Mouse (Mus musculus) lung, embryonic 16.5 days (tissue): ENCODE data around the gene Lsamp. TPM values are rescaled to one million over a fixed set of nuclear protein-coding genes. Genes with fewer than 3 reads are reported as not detected.

Experiments
- ATAC-seq: fragments of 200-750 bp; cut with Nextera tagmentation; 2 replicates; pipeline ENCODE4 v1.8.0; 2017; ENCODE audit warnings: low read depth, mild to moderate bottlenecking, moderate library complexity
- H3K27ac ChIP-seq: fragments of 300-500 bp; sonication (generic); 2 replicates; pipeline ENCODE4 v1.5.1; 2014; ENCODE audit warnings: mild to moderate bottlenecking, control low read depth, low read length
- H3K27me3 ChIP-seq: fragments of 300-500 bp; sonication (generic); 2 replicates; pipeline ENCODE4 v1.6.1; 2014; ENCODE audit warnings: low read depth, low read length, mixed read lengths; ENCODE audit not compliant: control insufficient read depth, insufficient read depth
- H3K36me3 ChIP-seq: fragments of 300-500 bp; sonication (generic); 2 replicates; pipeline ENCODE4 v1.6.1; 2014; ENCODE audit warnings: low read length; ENCODE audit not compliant: control insufficient read depth, insufficient read depth
- H3K4me1 ChIP-seq: fragments of 300-500 bp; sonication (generic); replicated peaks from 2 replicates; pipeline ENCODE4 v1.6.1; 2014; ENCODE audit warnings: low read length, mixed read lengths; ENCODE audit not compliant: control insufficient read depth, insufficient read depth
- H3K4me2 ChIP-seq: fragments of 300-500 bp; sonication (generic); 2 replicates; pipeline ENCODE4 v1.6.1; 2014; ENCODE audit warnings: low read depth, low read length, control low read depth
- H3K4me3 ChIP-seq: fragments of 300-500 bp; sonication (generic); 2 replicates; pipeline ENCODE4 v1.5.1; 2014; ENCODE audit warnings: mild to moderate bottlenecking, low read length, control low read depth
- H3K9ac ChIP-seq: fragments of 300-500 bp; sonication (generic); 2 replicates; pipeline ENCODE4 v1.6.1; 2014; ENCODE audit warnings: low read length, control low read depth
- H3K9me3 ChIP-seq: fragments of 300-500 bp; sonication (generic); 2 replicates; pipeline ENCODE4 v1.6.1; 2016; ENCODE audit warnings: low read length; ENCODE audit not compliant: control insufficient read depth
- WGBS: fragments of 180-500 bp; shearing (Covaris S2); extraction: QIAGEN DNeasy Blood & Tissue Kit; methylation state at CpG from one replicate; pipeline ENCODE4 v1.1.7; 2014; 5-methylcytosine and 5-hydroxymethylcytosine counted together
- polyA plus RNA-seq: library from polyadenylated mRNA; unstranded; fragments of >200 nt; fragmentation: Nextera tagmentation; extraction: Ambion mirVana; gene quantifications from 2 replicates; pipeline ENCODE4 v1.2.1, GENCODE M21; 2015

The Lsamp gene
- polyA plus RNA-seq, 1 experiment from 2014 or later, result 1.2 TPM

DNA sequence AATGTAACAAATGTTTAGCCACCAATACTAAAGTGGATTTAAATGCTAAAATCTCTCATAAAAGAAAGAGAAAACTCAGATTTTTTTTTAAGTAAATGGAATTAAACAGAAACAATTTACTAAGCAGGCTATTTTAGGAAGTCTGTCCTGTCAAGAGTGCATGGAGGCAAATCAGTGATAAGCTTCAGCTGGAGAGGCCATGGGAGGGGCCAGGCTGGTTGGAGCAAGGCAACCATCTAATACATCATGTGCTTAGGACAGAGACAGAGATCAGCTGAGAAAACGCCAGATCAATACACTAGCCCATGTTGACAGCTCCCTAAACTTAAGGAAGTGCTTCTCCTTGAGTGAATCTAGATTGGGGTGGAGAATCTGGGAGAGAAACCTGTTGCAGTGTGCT is 1793.4 kb downstream of the Lsamp start:
- ATAC-seq, result no peak
- Histone ChIP-seq H3K36me3 (no peaks in the 10 kb centered on the region), H3K9ac (no peak overlapping the region), H3K27ac (no peak overlapping the region), H3K4me2 (no peak overlapping the region), H3K4me3 (no peak overlapping the region), H3K9me3 (no peaks in the 10 kb centered on the region; the same call in 1 of the 2 replicates), H3K4me1 (no peaks in the 10 kb centered on the region), H3K27me3 (no peaks in the 10 kb centered on the region)
- WGBS, result 20% methylated on average over 1 of the region's 1 CpGs

- no peaks in the 10 kb centered on the region for H3K9me3 ChIP-seq
- no peak for ATAC-seq
- no peaks in the 10 kb centered on the region for H3K36me3 ChIP-seq
- H3K27ac ChIP-seq, result no peak overlapping the region
- H3K27me3 ChIP-seq, result no peaks in the 10 kb centered on the region
- WGBS, result 89% methylated on average over 2 of the region's 2 CpGs
- H3K4me1 ChIP-seq, result no peaks in the 10 kb centered on the region
- H3K4me3 ChIP-seq, result no peak overlapping the region
- H3K9ac ChIP-seq, result no peak overlapping the region
- no peak overlapping the region for H3K4me2 ChIP-seq
These were observed 1801.4 kb downstream of the Lsamp start for GRCm38 (mm10) chr16:41785600-41785999.

DNA sequence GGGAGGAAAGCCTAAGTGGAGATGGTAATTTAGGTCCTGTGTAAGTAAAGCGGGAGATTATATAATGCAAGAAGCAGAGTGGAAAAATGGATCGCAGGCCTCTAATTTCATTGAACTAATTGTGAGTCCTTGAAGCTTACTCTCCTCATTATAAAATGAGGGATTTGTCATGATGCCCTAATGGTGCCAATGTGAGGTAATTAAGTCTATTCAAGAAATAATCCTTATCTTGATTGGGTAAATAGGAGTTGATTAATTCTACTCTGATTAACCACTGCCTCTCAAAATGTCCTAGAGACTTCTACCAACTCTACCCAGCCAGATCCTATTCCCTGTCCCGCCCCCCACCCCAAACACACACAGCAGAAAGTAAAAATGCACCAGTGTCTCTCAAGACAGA is 1802.5 kb downstream of the Lsamp start:
- Histone ChIP-seq H3K4me2 (no peak overlapping the region), H3K27me3 (no peaks in the 10 kb centered on the region), H3K4me1 (no peaks in the 10 kb centered on the region), H3K27ac (no peak overlapping the region), H3K9ac (no peak overlapping the region), H3K9me3 (no peaks in the 10 kb centered on the region), H3K4me3 (no peak overlapping the region), H3K36me3 (no peaks in the 10 kb centered on the region)
- WGBS, result 89% methylated on average over 3 of the region's 3 CpGs
- no peak for ATAC-seq

GRCm38 (mm10) chr16:41787146-41787545 is 1803.0 kb downstream of the Lsamp start:
- H3K4me3 ChIP-seq, result no peak overlapping the region
- no peaks in the 10 kb centered on the region for H3K4me1 ChIP-seq
- H3K9me3 ChIP-seq, result no peaks in the 10 kb centered on the region
- no peaks in the 10 kb centered on the region for H3K36me3 ChIP-seq
- H3K27me3 ChIP-seq, result no peaks in the 10 kb centered on the region
- no peak overlapping the region for H3K27ac ChIP-seq
- no peak for ATAC-seq
- H3K4me2 ChIP-seq, result no peak overlapping the region
- 31% methylated on average over 1 of the region's 1 CpGs for WGBS
- no peak overlapping the region for H3K9ac ChIP-seq

- H3K4me2 ChIP-seq, result no peak overlapping the region
- H3K9ac ChIP-seq, result no peak overlapping the region
- no peaks in the 10 kb centered on the region for H3K9me3 ChIP-seq
- no peaks in the 10 kb centered on the region for H3K36me3 ChIP-seq
- 78% methylated on average over 2 of the region's 2 CpGs for WGBS
- H3K4me3 ChIP-seq, result no peak overlapping the region
- H3K27ac ChIP-seq, result no peak overlapping the region
- no peaks in the 10 kb centered on the region for H3K27me3 ChIP-seq
- ATAC-seq, result no peak
- H3K4me1 ChIP-seq, result no peaks in the 10 kb centered on the region
These were observed 1805.9 kb downstream of the Lsamp start for GRCm38 (mm10) chr16:41790016-41790415.

DNA sequence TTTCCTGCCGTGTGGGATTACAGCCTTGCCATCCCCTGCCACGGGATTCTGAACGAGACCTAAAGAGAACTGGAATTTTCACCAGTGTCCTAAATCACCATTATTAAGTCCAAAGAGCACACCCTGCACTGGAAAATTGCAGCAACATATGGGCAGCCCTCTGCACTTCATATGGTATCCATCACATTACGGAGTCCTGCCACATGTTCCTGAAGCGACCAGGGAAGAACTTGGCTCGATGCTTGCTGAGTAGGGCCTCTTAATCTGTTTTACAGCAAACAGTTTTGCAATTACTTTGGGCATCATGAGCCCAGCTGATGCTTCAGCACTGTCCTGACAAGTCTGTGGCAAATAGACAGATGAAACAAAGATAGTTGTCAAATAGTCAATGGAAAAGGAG is 1836.2 kb downstream of the Lsamp start:
- no peaks in the 10 kb centered on the region for H3K27me3 ChIP-seq
- no peak overlapping the region for H3K27ac ChIP-seq
- no peak overlapping the region for H3K4me2 ChIP-seq
- H3K9ac ChIP-seq, result no peak overlapping the region
- H3K36me3 ChIP-seq, result no peaks in the 10 kb centered on the region
- H3K9me3 ChIP-seq, result no peaks in the 10 kb centered on the region
- no peak overlapping the region for H3K4me3 ChIP-seq
- whole genome bisulfite sequencing, result 65% methylated on average over 6 of the region's 6 CpGs
- ATAC-seq, result peak; percentile 72
- H3K4me1 ChIP-seq, result no peaks in the 10 kb centered on the region

GRCm38 (mm10) chr16:41826899-41827604 is 1842.9 kb downstream of the Lsamp start:
- Histone ChIP-seq H3K27me3 (no peaks in the 10 kb centered on the region), H3K4me3 (no peak overlapping the region), H3K9me3 (no peaks in the 10 kb centered on the region), H3K9ac (no peak overlapping the region), H3K36me3 (no peaks in the 10 kb centered on the region), H3K4me1 (no peaks in the 10 kb centered on the region; the same call in 1 of the 2 replicates), H3K4me2 (no peak overlapping the region), H3K27ac (no peak overlapping the region)
- WGBS, result 52% methylated on average over 5 of the region's 5 CpGs
- peak; percentile 60; the same call in 1 of the 2 replicates for ATAC-seq

DNA sequence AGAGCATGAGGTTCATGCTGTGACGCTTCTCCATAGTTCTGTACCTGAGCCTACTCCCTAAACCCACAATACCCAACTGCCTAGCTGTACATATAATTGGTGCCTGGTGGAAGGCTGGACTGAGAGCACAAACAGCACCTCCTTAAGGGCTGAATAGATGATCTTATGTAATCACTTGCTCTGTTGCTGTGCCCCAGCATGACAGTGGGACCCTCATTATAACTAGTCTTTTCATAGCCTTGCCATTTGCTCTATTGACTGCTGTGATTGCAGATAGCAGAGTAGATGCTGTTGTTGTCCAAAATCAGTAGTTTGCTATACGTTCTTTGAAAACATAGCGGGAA is 1843.4 kb downstream of the Lsamp start:
- Histone ChIP-seq H3K27me3 (no peaks in the 10 kb centered on the region), H3K36me3 (no peaks in the 10 kb centered on the region), H3K4me3 (no peak overlapping the region), H3K4me2 (no peak overlapping the region), H3K9me3 (no peaks in the 10 kb centered on the region), H3K27ac (no peak overlapping the region), H3K9ac (no peak overlapping the region), H3K4me1 (no peaks in the 10 kb centered on the region; the same call in 1 of the 2 replicates)
- no peak for ATAC-seq
- 89% methylated on average over 3 of the region's 3 CpGs for WGBS

DNA sequence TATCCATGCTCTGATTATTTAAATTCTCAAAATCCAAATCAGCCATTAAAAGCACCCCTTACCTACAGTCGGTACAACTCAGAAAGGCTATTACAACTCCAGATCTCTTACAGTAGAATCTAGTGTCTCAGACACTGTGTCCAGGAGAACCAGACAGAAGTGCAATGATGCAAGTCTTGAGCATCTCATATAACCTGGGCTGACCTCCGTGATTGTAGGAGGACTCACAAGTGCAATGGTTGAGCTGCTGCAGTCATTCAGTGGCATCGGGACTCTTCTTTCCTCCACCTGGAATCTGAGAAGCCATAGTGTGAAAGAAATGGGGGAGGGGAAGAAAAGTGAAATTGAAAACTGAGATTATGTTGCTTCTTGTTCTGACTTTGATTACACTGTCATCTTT is 1850.5 kb downstream of the Lsamp start:
- WGBS, result 71% methylated on average over 3 of the region's 3 CpGs
- no peak for ATAC-seq
- H3K9me3 ChIP-seq, result no peaks in the 10 kb centered on the region
- H3K4me2 ChIP-seq, result no peak overlapping the region
- H3K36me3 ChIP-seq, result no peaks in the 10 kb centered on the region
- no peak overlapping the region for H3K4me3 ChIP-seq
- H3K9ac ChIP-seq, result no peak overlapping the region
- H3K27ac ChIP-seq, result no peak overlapping the region
- no peaks in the 10 kb centered on the region for H3K27me3 ChIP-seq
- no peaks in the 10 kb centered on the region for H3K4me1 ChIP-seq

- no peak overlapping the region for H3K27ac ChIP-seq
These were observed 1851.6 kb downstream of the Lsamp start for GRCm38 (mm10) chr16:41835745-41836144.

More at GRCm38 (mm10) chr16:41835745-41836144, 1851.6 kb downstream of the Lsamp start:
- no peaks in the 10 kb centered on the region for H3K4me1 ChIP-seq
- no peak overlapping the region for H3K4me3 ChIP-seq
- H3K27me3 ChIP-seq, result no peaks in the 10 kb centered on the region
- H3K9me3 ChIP-seq, result no peaks in the 10 kb centered on the region
- 44% methylated on average over 6 of the region's 6 CpGs for WGBS
- H3K9ac ChIP-seq, result no peak overlapping the region
- no peak for ATAC-seq
- no peaks in the 10 kb centered on the region for H3K36me3 ChIP-seq
- H3K4me2 ChIP-seq, result no peak overlapping the region
